Mouse (Mus musculus) G1E (cell line): ENCODE results near the gene Col9a1.

ENCODE experiments used
- GATA1 ChIP-seq: IDR thresholded peaks from 2 replicates; pipeline ENCODE4 v1.6.1; 2012; ENCODE audit warnings: borderline replicate concordance, low read length, inconsistent platforms, mixed read lengths
- TAL1 ChIP-seq: conservative IDR thresholded peaks from 2 replicates; pipeline ENCODE4 v1.6.1; 2012; ENCODE audit warnings: low read depth, low read length, inconsistent platforms, mixed read lengths

GRCm38 (mm10) chr1:24171205-24171866 is 6.1 kb upstream of the Col9a1 start:
- TF ChIP-seq GATA1: no peak
- TF ChIP-seq TAL1: no peak
